Mouse (Mus musculus): ENCODE data around the gene Lig3.

DNA sequence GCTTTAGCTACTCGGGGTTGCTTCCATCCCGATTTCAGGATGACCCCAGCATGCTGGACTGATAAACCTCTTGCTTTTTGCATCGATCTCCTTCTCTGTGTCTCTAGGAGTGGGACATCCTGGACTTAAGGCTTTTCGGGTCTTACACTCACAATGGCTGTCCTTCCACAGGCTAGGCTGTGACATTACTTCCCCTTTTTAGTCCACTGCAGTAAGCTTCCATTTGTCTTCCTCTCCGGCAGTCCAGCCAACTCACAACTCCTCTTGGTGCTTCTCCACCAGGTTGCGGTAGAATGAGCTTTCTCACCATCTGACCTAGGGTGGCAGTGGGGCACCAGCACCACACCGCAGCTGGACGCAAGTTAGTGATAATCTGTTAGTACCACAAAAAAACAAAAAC lies 53.0 kb downstream of the Lig3 start:
- TF ChIP-seq POLR2A (IDR thresholded peaks at IDR 0.05; ENCODE audit: borderline replicate concordance, extremely low read depth, low read depth, low read length), result no peak
- TF ChIP-seq CTCF (IDR thresholded peaks at IDR 0.05; ENCODE audit: insufficient read depth, low read length), result no peak
